Mouse (Mus musculus): ENCODE measurements around the gene Inf2. TPM values are rescaled to one million over a fixed set of nuclear protein-coding genes. Genes with fewer than 3 reads are reported as not detected.
A peak's percentile ranks its signal among the peaks of the same experiment; 100 is the strongest.

Inf2 gene
- polyA plus RNA-seq, 1 experiment from 2014 or later: 1.9 TPM

DNA sequence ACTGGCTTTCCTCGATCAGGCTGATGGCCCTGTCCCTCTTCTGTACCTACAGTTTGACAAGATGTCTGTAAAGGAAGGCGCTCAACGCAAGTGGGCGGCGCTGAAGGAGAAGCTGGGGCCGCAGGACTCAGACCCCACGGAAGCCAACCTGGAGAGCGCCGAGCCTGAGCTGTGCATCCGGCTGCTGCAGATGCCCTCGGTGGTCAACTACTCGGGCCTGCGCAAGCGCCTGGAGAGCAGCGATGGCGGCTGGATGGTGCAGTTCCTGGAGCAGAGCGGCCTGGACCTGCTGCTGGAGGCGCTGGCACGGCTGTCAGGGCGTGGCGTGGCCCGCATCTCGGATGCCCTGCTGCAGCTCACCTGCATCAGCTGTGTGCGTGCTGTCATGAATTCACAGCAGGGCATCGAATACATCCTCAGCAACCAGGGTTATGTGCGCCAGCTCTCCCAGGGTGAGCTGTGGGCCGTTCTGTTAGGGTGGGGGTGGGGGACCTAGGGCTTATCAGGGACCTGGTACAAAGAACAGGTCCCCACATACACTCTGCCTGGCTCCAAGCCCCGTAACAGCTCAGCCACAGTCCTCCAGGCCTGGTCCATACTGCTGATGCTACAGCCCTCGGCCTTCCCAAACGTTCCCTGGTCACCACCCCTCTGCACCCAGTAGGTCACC, 11.5 kb downstream of the Inf2 start:
- Histone ChIP-seq H3K4me3 (ENCODE audit: low read depth, low read length) (no peak overlapping the region), H3K4me1 (ENCODE audit: insufficient read depth) (peaks cover 7% of the 10 kb centered on the region), H3K4me2 (ENCODE audit: low read depth, low read length) (no peak overlapping the region), H3K36me3 (replicated peaks; ENCODE audit: insufficient read depth, low read length) (peaks cover 7% of the 10 kb centered on the region; the same call in 1 of the 2 replicates), H3K27ac (ENCODE audit: low read depth) (no peak overlapping the region), H3K9me3 (ENCODE audit: low read length) (no peaks in the 10 kb centered on the region), H3K27me3 (ENCODE audit: insufficient read depth, low read length) (no peaks in the 10 kb centered on the region), H3K9ac (replicated peaks) (no peak overlapping the region)
- no peak for ATAC-seq
- TF ChIP-seq EP300 (IDR thresholded peaks at IDR 0.05; ENCODE audit: low read depth) (no peak), CTCF (IDR thresholded peaks at IDR 0.05; ENCODE audit: low read depth) (no peak)
- no peak for DNase-seq
- 76% methylated on average over 30 of the region's 30 CpGs for WGBS (ENCODE audit: insufficient replicate concordance)

DNA sequence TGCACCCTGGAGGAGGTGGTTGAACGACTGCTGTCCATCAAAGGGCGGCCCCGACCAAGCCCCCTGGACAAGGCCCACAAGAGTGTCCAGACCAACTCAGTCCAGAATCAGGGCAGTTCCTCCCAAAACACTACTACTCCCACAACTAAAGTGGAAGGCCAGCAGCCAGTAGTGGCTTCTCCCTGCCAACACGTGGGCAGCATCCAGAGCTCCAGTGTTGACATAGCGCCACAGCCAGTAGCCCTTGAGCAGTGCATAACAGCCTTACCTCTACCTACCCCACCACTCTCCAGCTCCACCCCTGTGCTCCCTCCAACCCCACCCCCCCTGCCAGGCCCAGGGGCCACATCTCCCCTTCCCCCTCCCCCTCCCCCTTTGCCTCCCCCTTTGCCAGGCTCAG, 15.4 kb downstream of the Inf2 start:
- Histone ChIP-seq H3K4me2 (ENCODE audit: low read depth, low read length) (no peak overlapping the region), H3K9ac (replicated peaks) (no peak overlapping the region), H3K4me3 (ENCODE audit: low read depth, low read length) (no peak overlapping the region), H3K4me1 (ENCODE audit: insufficient read depth) (peaks cover under 1% of the 10 kb centered on the region; the same call in 1 of the 2 replicates), H3K36me3 (replicated peaks; ENCODE audit: insufficient read depth, low read length) (peaks cover 22% of the 10 kb centered on the region), H3K27me3 (ENCODE audit: insufficient read depth, low read length) (no peaks in the 10 kb centered on the region), H3K27ac (ENCODE audit: low read depth) (no peak overlapping the region), H3K9me3 (ENCODE audit: low read length) (no peaks in the 10 kb centered on the region)
- no peak for TF ChIP-seq CTCF (IDR thresholded peaks at IDR 0.05; ENCODE audit: low read depth)
- TF ChIP-seq EP300 (IDR thresholded peaks at IDR 0.05; ENCODE audit: low read depth): no peak
- whole genome bisulfite sequencing (ENCODE audit: insufficient replicate concordance): 71% methylated on average over 5 of the region's 5 CpGs
- DNase-seq (no peak), ATAC-seq (no peak; the same call in 1 of the 2 replicates)

DNA sequence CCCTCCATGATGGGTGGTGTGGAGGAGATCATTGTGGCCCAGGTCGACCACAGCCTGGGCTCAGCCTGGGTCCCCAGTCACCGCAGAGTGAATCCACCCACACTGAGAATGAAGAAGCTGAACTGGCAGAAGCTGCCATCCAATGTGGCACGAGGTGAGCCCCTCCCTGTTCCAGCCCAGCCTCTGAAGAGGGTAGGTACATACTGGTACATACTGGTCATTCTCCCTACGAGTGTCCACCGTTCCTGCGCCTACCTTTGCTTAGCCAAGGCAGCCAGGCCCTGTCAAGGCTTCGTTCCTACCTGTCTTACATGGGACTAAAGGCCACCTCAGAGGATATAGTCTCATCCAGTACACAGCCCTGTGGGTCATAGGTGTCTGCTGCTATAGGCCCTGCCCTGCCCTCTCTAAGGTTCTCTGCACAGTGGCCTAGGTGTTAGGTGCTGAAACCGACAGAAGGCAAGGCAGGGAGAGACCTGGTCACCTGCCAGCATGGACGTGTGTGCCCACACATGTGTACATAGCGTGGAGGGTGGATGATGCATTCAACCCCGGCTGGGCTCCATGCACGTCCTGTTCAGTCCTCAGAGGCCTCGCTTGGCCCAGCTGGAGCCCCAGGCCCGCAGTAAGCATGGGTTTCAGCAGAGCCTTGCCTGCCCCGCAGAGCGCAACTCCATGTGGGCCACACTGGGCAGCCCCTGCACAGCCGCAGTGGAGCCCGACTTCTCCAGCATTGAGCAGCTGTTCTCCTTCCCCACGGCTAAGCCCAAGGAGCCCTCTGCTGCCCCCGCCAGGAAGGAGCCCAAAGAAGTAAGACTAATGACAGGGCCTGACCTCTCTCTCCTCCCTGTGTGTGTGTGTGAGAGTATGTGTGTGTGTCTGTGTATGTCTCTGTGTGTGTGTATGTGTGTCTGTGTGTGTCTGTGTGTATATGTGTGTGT, 16.4 kb downstream of the Inf2 start:
- H3K27ac ChIP-seq (ENCODE audit: low read depth): no peak overlapping the region
- H3K36me3 ChIP-seq (replicated peaks; ENCODE audit: insufficient read depth, low read length): peaks cover 20% of the 10 kb centered on the region
- H3K9ac ChIP-seq (replicated peaks): no peak overlapping the region
- peak; percentile 57 for DNase-seq
- H3K4me2 ChIP-seq (ENCODE audit: low read depth, low read length): no peak overlapping the region
- H3K9me3 ChIP-seq (ENCODE audit: low read length): no peaks in the 10 kb centered on the region
- H3K27me3 ChIP-seq (ENCODE audit: insufficient read depth, low read length): no peaks in the 10 kb centered on the region
- no peak overlapping the region for H3K4me3 ChIP-seq (ENCODE audit: low read depth, low read length)
- H3K4me1 ChIP-seq (ENCODE audit: insufficient read depth): no peaks in the 10 kb centered on the region
- peak; percentile 60 for ATAC-seq
- 65% methylated on average over 20 of the region's 20 CpGs for WGBS (ENCODE audit: insufficient replicate concordance)
- TF ChIP-seq EP300 (IDR thresholded peaks at IDR 0.05; ENCODE audit: low read depth): no peak
- TF ChIP-seq CTCF (IDR thresholded peaks at IDR 0.05; ENCODE audit: low read depth): peak; percentile 61

DNA sequence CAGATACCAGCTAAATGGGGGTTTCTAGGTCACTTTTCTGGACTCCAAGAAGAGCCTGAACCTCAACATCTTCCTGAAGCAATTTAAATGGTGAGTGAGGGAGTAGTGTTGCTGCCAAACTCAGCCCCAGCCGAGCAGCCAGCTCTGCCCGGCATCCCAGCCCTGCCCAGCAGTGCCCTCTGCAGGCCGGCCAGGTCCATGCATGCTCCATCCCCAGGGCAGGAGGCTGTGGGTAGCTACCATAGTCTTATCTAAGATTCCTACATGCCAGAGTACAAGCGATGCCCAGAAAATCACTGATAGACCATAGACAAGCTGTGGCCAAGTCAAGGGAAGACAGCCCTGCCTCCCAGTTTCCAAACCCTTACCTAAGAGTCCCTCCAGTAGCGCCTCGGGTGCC, 17.2 kb downstream of the Inf2 start:
- Histone ChIP-seq H3K27ac (ENCODE audit: low read depth) (no peak overlapping the region), H3K36me3 (replicated peaks; ENCODE audit: insufficient read depth, low read length) (peaks cover 20% of the 10 kb centered on the region), H3K9me3 (ENCODE audit: low read length) (no peaks in the 10 kb centered on the region), H3K9ac (replicated peaks) (no peak overlapping the region), H3K4me3 (ENCODE audit: low read depth, low read length) (no peak overlapping the region), H3K4me2 (ENCODE audit: low read depth, low read length) (no peak overlapping the region), H3K4me1 (ENCODE audit: insufficient read depth) (no peaks in the 10 kb centered on the region), H3K27me3 (ENCODE audit: insufficient read depth, low read length) (no peaks in the 10 kb centered on the region)
- DNase-seq: peak; percentile 83
- TF ChIP-seq EP300 (IDR thresholded peaks at IDR 0.05; ENCODE audit: low read depth) (no peak), CTCF (IDR thresholded peaks at IDR 0.05; ENCODE audit: low read depth) (peak; percentile 95)
- peak; percentile 77 for ATAC-seq
- WGBS (ENCODE audit: insufficient replicate concordance): 33% methylated on average over 6 of the region's 6 CpGs

DNA sequence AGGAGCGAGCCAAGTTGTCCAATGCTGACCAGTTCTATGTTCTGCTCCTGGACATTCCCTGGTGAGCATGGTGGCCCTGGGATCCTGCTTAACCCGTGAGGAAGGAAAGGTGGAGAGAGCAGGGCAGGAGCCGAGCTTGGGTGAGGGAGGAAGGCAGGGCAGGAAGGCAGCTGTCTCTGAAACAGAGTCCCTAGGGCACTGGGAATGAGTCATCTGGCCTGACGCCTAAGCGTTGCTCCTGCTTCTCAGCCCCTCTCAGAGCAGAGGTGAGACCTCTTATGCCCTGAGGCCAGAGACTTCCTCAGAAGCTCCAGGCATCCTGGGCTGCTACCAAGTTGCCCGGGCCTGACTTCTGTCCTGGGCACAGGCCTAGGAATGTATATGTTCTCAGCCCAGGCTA, 18.4 kb downstream of the Inf2 start:
- H3K27ac ChIP-seq (ENCODE audit: low read depth): no peak overlapping the region
- H3K4me2 ChIP-seq (ENCODE audit: low read depth, low read length): no peak overlapping the region
- no peaks in the 10 kb centered on the region for H3K9me3 ChIP-seq (ENCODE audit: low read length)
- H3K4me1 ChIP-seq (ENCODE audit: insufficient read depth): no peaks in the 10 kb centered on the region
- H3K27me3 ChIP-seq (ENCODE audit: insufficient read depth, low read length): no peaks in the 10 kb centered on the region
- H3K9ac ChIP-seq (replicated peaks): no peak overlapping the region
- H3K36me3 ChIP-seq (replicated peaks; ENCODE audit: insufficient read depth, low read length): peaks cover 26% of the 10 kb centered on the region
- ATAC-seq (no peak), DNase-seq (no peak)
- H3K4me3 ChIP-seq (ENCODE audit: low read depth, low read length): no peak overlapping the region
- 75% methylated on average over 6 of the region's 6 CpGs for WGBS (ENCODE audit: insufficient replicate concordance)
- no peak for TF ChIP-seq CTCF (IDR thresholded peaks at IDR 0.05; ENCODE audit: low read depth)
- no peak for TF ChIP-seq EP300 (IDR thresholded peaks at IDR 0.05; ENCODE audit: low read depth)

DNA sequence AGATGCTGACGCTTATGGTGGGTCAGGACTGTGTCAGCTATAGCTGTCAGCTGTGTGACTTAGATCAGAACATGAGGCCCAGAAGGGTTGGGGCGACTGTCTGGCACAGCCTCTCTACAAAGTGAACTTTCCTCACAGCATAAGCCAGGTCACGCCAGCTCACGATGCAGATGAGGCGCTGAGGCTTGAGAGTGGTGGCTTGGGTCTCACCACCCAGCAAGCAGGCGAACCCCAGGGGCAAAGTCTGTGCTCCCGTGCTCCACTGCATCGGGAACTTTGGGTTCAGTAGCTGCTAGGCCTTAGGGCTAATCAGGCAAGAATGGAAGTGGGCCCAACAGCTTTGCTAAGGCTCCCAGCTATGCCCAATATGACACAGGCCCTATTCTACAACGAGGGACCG, 20.4 kb downstream of the Inf2 start:
- H3K4me1 ChIP-seq (ENCODE audit: insufficient read depth): no peaks in the 10 kb centered on the region
- H3K4me2 ChIP-seq (ENCODE audit: low read depth, low read length): no peak overlapping the region
- WGBS (ENCODE audit: insufficient replicate concordance): 80% methylated on average over 10 of the region's 10 CpGs
- H3K27ac ChIP-seq (ENCODE audit: low read depth): no peak overlapping the region
- H3K4me3 ChIP-seq (ENCODE audit: low read depth, low read length): no peak overlapping the region
- H3K9ac ChIP-seq (replicated peaks): no peak overlapping the region
- no peaks in the 10 kb centered on the region for H3K9me3 ChIP-seq (ENCODE audit: low read length)
- ATAC-seq (no peak), DNase-seq (no peak)
- H3K27me3 ChIP-seq (ENCODE audit: insufficient read depth, low read length): no peaks in the 10 kb centered on the region
- H3K36me3 ChIP-seq (replicated peaks; ENCODE audit: insufficient read depth, low read length): peaks cover 31% of the 10 kb centered on the region
- TF ChIP-seq EP300 (IDR thresholded peaks at IDR 0.05; ENCODE audit: low read depth) (no peak), CTCF (IDR thresholded peaks at IDR 0.05; ENCODE audit: low read depth) (no peak)
